Comparison of ENCODE assay signal across 1 mouse cellular context in the genomic region with DNA sequence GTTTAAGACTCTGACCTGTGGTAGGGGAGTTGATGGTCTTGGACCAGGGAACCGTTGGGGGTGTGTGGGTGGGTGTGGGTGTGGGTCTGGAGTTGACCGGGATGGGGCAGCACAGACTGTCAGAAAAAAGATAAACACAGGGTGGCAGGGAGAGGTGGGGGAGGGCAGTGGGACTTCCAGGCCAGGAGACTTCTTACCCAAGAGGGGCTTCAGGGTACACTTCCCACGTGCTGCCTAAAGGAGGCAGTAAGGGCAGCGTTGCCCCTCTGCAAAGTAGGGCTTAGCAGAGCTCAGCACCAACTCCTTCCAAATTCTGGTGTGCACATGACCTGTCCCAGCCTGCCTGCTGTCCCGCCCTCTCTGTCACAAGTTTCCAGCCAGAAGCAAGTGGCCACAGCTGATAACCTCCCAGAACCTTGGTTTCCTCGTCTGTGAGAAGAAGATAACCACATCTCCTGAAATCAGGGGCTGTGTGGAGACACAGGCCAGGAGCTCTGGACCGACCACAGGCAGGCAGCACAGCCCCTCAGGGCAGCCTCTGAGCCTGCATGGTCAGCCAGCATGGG.
TF ChIP-seq lines count a peak whose summit lies in the region.

No protein-coding gene starts in this region.

TF ChIP-seq in MEL, 35 proteins besides CTCF, POLR2A, EP300 and RAD21 (continued from another document):
- TF ChIP-seq GATA1 (IDR thresholded peaks at IDR 0.05; ENCODE audit: low read depth, low read length) (peak; percentile 99), MEF2A (IDR thresholded peaks at IDR 0.05; ENCODE audit: extremely low read depth, insufficient replicate concordance, low read depth, low read length, poor library complexity, severe bottlenecking) (no peak), BHLHE40 (IDR thresholded peaks at IDR 0.05; ENCODE audit: borderline replicate concordance, low read depth, low read length) (peak; percentile 94), SMC3 (IDR thresholded peaks at IDR 0.05; ENCODE audit: low read depth, low read length) (no peak; the same call in 1 of the 2 replicates), E2F4 (IDR thresholded peaks at IDR 0.05; ENCODE audit: borderline replicate concordance, low read depth, low read length) (no peak), MXI1 (IDR thresholded peaks at IDR 0.05; ENCODE audit: low read depth, low read length) (peak; percentile 63; the same call in 1 of the 2 replicates), GABPA (IDR thresholded peaks at IDR 0.05; ENCODE audit: low read depth, low read length) (no peak), NRF1 (IDR thresholded peaks at IDR 0.05; ENCODE audit: insufficient read depth, low read depth, low read length, poor library complexity, severe bottlenecking) (peak; percentile 25; the same call in 1 of the 2 replicates), MAFK (IDR thresholded peaks at IDR 0.05; ENCODE audit: borderline replicate concordance, low read depth, low read length) (peak; percentile 77; the same call in 1 of the 2 replicates), CHD1 (IDR thresholded peaks at IDR 0.05; ENCODE audit: low read depth, low read length) (no peak), NELFE (IDR thresholded peaks at IDR 0.05; ENCODE audit: low read depth, low read length) (0 out of 2 replicates have a peak, but pooled peaks have one; percentile 29), ZC3H11A (IDR thresholded peaks at IDR 0.05; ENCODE audit: low read depth, low read length) (peak; percentile 14; the same call in 1 of the 2 replicates)
TF ChIP-seq in MEL: peak in this region for 22.
